Mouse (Mus musculus) layer of hippocampus, adult 18-20 months (tissue): Measurements from ENCODE around the gene Gnao1. TPM values are rescaled to one million over a fixed set of nuclear protein-coding genes. Genes with fewer than 3 reads are reported as not detected.

Experiments
- DNase-seq, 2 experiments: peaks; one replicate each; pipeline ENCODE4 v3.0.0; 2022; ENCODE audit warnings: low spot score in 2 of 2
- total RNA-seq, 2 experiments: library from RNA; stranded (reverse); gene quantifications; 2 replicates each; pipeline ENCODE4 v1.2.3; 2021

Gene Gnao1
- total RNA-seq, 2 experiments from 2014 or later: 655 to 677 TPM

GRCm38 (mm10) chr8:93843858-93844502 is 34.2 kb downstream of the Gnao1 start:
- no peak for DNase-seq

- DNase-seq: no peak
Measured at GRCm38 (mm10) chr8:93845186-93845585, 35.4 kb downstream of the Gnao1 start.

DNA sequence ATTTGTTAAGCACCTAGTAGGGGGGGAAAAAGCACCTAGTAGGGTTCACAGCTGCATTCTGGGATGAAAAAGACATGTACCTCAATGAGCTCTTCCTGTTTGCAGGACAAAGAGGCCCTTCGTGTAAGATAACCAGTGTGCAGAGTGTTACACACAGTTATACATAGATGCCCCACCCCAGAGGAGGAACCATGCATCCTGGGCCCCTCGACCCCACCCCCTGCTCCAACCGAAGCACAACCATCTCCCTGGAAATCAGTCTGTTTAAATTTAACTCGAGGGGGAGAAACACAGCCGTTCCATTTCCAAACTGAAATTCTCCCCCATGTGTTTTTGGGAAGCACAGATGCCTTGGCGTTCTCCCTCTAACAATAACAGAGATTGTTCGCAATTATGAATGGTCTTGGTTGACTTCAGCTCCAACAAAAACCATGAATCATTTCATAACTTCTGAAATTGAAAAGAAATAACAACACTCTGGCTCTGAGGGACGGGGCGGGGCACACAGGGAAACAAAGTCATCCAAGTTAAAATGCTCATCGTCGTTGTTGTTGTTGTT is 42.4 kb downstream of the Gnao1 start:
- peak; percentile 50 to 81 for DNase-seq

GRCm38 (mm10) chr8:93852851-93853461 is 43.2 kb downstream of the Gnao1 start:
- DNase-seq: no peak

- no peak for DNase-seq
Measured at GRCm38 (mm10) chr8:93854676-93855075, 44.9 kb downstream of the Gnao1 start.

GRCm38 (mm10) chr8:93855272-93855671 is 45.5 kb downstream of the Gnao1 start:
- no peak for DNase-seq

DNA sequence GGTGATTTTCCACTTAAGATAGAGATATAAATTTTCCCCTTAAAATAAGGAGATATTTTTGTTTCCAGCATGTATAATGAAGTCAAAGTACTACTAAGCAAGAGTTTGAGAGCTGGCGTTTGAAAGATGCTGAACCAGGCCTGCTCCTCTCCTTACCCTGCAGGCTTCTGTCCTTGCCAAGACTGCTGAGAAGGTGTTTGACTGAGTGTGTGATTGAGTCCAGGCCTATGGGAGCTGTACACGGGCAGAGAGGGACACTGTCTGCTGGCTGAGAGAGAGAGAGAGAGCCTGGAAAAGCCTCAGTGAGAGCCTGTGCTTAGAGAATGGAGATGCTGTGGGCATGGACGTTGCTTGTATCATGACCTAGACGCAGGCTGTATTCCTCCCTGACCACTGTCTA is 47.4 kb downstream of the Gnao1 start:
- no peak for DNase-seq

DNA sequence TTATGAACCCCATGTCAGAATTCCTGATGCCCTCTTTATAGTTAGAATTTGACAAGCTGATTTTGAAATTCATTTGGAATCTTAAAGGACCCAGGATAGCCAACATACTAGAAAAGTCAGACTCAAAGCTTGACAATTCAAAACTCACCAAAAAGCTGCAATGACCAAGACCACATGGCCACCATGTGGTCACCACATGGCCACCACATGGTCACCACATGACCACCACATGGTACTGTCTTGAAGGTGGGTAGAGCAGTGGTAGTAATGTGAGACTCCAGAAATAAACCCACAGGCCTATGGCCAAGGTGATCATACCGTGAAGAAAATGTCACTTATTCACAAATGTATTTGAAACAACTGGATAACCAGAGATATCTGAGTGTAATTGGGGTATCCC is 48.5 kb downstream of the Gnao1 start:
- no peak for DNase-seq

DNA sequence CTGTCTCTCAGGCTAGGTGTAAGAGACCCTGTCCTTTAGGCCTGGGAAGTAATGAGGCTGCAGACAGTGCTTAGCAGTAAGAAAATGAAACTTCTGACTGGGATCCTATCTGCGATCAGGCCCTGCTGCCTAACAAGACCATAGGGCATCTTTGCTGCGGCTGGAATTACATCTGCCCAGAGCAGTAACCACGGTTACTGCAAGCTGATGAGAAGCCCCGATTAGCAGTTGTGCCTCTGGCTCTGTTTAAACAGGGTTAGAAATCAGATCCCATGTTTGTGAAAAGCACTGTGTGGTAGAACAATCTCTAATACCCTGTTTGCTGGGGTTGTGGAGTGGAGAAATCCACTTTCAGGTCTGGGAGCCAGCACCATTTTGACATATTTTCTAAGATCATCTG is 50.3 kb downstream of the Gnao1 start:
- DNase-seq: no peak

GRCm38 (mm10) chr8:93864064-93864463 is 54.3 kb downstream of the Gnao1 start:
- DNase-seq: no peak

DNA sequence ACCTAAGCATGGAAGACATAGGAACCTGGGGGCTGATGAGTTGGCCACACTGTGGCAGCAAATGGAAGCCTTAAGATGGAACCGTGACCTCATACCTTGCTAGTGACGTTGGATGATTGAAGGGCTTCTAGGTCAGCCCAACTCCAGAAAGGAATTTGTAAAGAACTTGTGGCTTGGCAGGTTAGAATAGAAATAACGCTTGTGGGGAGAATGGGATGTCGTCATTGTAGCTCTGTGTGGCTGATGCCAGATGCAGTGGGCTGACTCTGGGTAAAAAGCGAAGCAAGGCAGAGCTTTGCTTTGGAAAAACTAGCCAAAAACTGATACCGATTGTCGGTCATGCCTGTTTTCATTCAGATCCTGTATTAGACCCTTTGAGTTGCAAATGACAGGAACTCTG is 56.5 kb downstream of the Gnao1 start:
- no peak for DNase-seq

- DNase-seq: no peak
Measured at GRCm38 (mm10) chr8:93868486-93869221, 58.9 kb downstream of the Gnao1 start.

GRCm38 (mm10) chr8:93871275-93871674 is 61.5 kb downstream of the Gnao1 start:
- DNase-seq: no peak

GRCm38 (mm10) chr8:93878396-93878795 is 68.6 kb downstream of the Gnao1 start:
- DNase-seq: no peak

GRCm38 (mm10) chr8:93879966-93880365 is 70.2 kb downstream of the Gnao1 start:
- no peak for DNase-seq

- no peak for DNase-seq
Measured at GRCm38 (mm10) chr8:93881381-93881780, 71.6 kb downstream of the Gnao1 start.

- DNase-seq: peak in 1 of 2 experiments; percentile 54
Measured at GRCm38 (mm10) chr8:93883241-93883640, 73.5 kb downstream of the Gnao1 start.

DNA sequence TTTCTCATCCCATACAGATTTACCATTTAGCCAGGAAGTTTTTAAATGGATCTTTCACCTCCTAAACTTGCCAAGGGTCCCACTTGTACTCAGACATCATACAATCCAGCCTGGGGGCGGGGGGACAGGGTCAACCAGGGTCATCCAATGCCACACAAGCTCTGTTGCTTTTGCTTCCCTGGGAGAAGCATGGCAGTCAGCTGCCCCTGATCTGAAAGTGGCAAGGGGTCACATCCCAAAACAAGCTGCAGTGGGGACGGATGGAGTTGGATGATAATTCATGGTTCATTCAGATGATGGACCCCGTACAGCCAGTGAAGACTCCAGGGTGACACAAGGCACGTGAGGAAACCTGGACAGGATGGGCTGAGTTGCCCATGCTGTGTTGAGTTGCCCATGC is 74.0 kb downstream of the Gnao1 start:
- no peak for DNase-seq

DNA sequence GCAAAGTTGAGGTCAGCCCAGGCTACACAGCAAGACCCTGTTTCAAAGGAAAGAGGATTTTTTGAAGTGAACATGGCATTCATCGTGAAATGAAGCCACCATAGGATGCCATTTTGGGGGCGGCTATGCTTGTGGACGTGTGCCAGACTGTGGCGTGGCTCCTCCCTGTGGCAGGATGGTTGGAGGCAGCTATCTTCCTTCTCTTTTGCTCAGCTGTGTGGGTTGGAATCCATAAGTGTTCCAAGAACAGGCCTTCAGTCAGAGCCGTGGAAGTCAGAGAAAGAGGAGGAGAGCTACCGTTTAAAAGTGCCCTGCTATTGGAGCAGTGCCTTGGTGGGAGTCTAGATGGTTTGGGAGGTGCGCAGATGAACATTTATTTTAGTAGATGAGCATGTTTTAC is 74.5 kb downstream of the Gnao1 start:
- DNase-seq: peak; percentile 54 to 73

DNA sequence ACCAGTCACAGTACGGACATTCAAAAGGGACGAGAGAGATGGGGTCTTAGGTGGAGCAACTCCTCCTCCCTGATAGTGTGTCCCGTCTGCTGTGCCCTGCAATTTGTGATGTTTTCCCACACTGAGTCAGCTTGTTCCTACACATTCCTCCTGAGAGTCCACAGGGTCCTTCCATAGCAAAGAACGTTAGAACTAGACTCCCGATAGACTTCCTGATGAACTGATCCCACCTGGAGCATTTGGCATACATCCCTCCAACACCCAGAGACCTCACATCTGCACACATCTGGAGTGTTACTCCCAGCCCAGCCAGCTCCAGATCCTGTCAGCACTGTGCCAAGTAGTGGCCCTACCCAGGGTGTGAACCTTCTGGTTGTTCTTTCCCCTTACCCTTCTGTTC is 76.4 kb downstream of the Gnao1 start:
- DNase-seq: no peak

DNA sequence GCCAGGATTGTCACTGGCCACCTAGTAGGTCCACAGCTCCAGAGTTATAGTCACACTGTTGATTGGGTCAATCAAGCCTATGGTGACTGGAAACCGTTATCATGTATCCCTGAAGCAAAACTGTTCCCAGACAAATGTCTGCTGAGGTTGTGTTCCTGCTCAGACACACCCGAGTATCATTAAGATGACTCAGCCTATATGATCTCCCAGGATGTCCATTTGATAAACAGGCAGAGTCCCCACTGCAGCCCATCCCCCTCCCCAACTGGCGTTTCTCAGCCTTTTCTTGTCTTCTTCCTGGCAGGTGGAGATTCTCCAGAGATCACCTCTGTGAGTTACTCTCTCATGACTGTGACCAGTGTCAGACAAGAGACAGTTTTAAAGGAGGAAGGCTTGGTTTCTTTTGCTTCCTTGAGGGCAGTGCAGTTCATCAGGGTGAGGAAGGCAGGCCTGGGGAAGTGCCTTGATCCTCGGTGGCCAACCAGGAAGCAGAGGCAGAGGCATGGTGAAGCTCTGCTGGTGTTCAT is 78.4 kb downstream of the Gnao1 start:
- DNase-seq: no peak
